Mouse (Mus musculus) myocyte (in vitro differentiated cells): Measurements from ENCODE around the gene Dpp4.

Experiments used
- CEBPB ChIP-seq: IDR thresholded peaks from 2 replicates; pipeline ENCODE4 v1.6.1; 2011; ENCODE audit warnings: mild to moderate bottlenecking, moderate library complexity; ENCODE audit not compliant: poor library complexity, insufficient read depth, severe bottlenecking
- E2F4 ChIP-seq: IDR thresholded peaks from one replicate; pipeline ENCODE4 v1.6.1; 2011; ENCODE audit warnings: mild to moderate bottlenecking, control low read depth, moderate library complexity; ENCODE audit not compliant: insufficient read depth
- MAX ChIP-seq: IDR thresholded peaks from one replicate; pipeline ENCODE4 v1.6.1; 2011; ENCODE audit warnings: low read depth, mild to moderate bottlenecking, control low read depth
- MYOD1 ChIP-seq, 3 experiments: IDR thresholded peaks; one replicate each; pipeline ENCODE4 v1.6.1; 2011; ENCODE audit warnings: control low read depth in 2 of 3, low read depth in 2 of 3, mild to moderate bottlenecking in 2 of 3, moderate library complexity in 1 of 3; ENCODE audit not compliant: insufficient read length in 2 of 3, control insufficient read depth in 1 of 3
- MYOG ChIP-seq, 3 experiments: IDR thresholded peaks; one replicate each; pipeline ENCODE4 v1.6.1; 2011; ENCODE audit warnings: control low read depth in 2 of 3, low read depth in 2 of 3, mild to moderate bottlenecking in 2 of 3; ENCODE audit not compliant: insufficient read length in 2 of 3, control insufficient read depth in 1 of 3, insufficient read depth in 1 of 3
- POLR2A ChIP-seq: IDR thresholded peaks from one replicate; pipeline ENCODE4 v1.6.1; 2011; ENCODE audit warnings: low read depth, mild to moderate bottlenecking, control low read depth, moderate library complexity; ENCODE audit not compliant: insufficient read length
- POLR2AphosphoS2 ChIP-seq: IDR thresholded peaks from one replicate; pipeline ENCODE4 v1.6.1; 2011; ENCODE audit warnings: low read depth, control low read depth; ENCODE audit not compliant: insufficient read length
- REST ChIP-seq: IDR thresholded peaks from one replicate; pipeline ENCODE4 v1.6.1; 2011; ENCODE audit warnings: mild to moderate bottlenecking, control low read depth, moderate library complexity; ENCODE audit not compliant: insufficient read depth, insufficient read length
- SRF ChIP-seq: IDR thresholded peaks from one replicate; pipeline ENCODE4 v1.6.1; 2011; ENCODE audit warnings: low read depth; ENCODE audit not compliant: control insufficient read depth, insufficient read length
- TCF12 ChIP-seq: IDR thresholded peaks from one replicate; pipeline ENCODE4 v1.6.1; 2011; ENCODE audit warnings: mild to moderate bottlenecking, control low read depth; ENCODE audit not compliant: poor library complexity, insufficient read depth, severe bottlenecking
- USF1 ChIP-seq: IDR thresholded peaks from one replicate; pipeline ENCODE4 v1.6.1; 2011; ENCODE audit warnings: low read depth, mild to moderate bottlenecking, control low read depth, moderate library complexity

DNA sequence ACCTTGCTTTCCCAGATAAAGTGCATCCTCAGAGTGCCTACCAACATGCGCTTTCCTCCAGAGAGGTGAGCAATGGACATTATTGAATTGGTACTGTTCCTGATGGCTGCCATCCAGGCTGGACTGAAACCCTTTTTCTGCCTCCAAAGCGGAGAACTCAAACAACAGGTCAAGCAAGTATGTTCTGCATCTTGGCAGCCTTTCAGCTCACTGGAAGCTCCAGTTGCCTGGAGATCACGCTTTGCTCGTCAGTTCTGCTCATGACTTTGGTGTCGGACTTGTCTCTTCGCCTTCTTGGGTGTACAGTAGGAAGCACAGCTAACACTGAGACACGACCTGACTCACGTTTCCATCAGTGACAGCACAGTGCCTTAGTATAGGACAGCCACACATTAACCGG, 49.8 kb downstream of the Dpp4 start:
- TF ChIP-seq POLR2A, result no peak
- TF ChIP-seq MAX, result no peak
- TF ChIP-seq CEBPB, result no peak
- no peak for TF ChIP-seq E2F4
- no peak for TF ChIP-seq USF1
- no peak for TF ChIP-seq POLR2AphosphoS2
- no peak for TF ChIP-seq TCF12
- no peak for TF ChIP-seq MYOD1 (IDR thresholded peaks at IDR 0.05; ENCODE audit: control insufficient read depth in 1 of 3, insufficient read length in 2 of 3, low read depth in 2 of 3)
- TF ChIP-seq REST, result no peak
- no peak for TF ChIP-seq MYOG (IDR thresholded peaks at IDR 0.05; ENCODE audit: control insufficient read depth in 1 of 3, insufficient read depth in 1 of 3, insufficient read length in 2 of 3, low read depth in 2 of 3)
- no peak for TF ChIP-seq SRF
